ENCODE assay signal across 9 mouse cellular contexts in genomic region chr9:58213865-58214264, GRCm38 (mm10). TPM values are rescaled to one million over a fixed set of nuclear protein-coding genes. Genes with fewer than 3 reads are reported as not detected.
DNase-seq lines count a peak whose midpoint lies in the region; ATAC-seq and TF ChIP-seq lines count a peak whose summit lies in the region.
"Had no signal": no experiment of that assay in that cellular context is flagged by ENCODE, and none has a peak within 500 bp of the region (broad histone marks: within the 10 kb centered on the region; RNA-seq: fewer than 3 reads in every experiment).

No protein-coding gene starts in this region.

- H3K4me1 ChIP-seq in embryonic fibroblast, embryonic 13.5 days (ENCODE audit: control insufficient read depth, insufficient read depth, low read length) = peaks cover 10% of the 10 kb centered on the region
- H3K4me1 ChIP-seq in liver, embryonic 12.5 days = peaks cover 55% of the 10 kb centered on the region

- peak; percentile 47 for DNase-seq in adrenal gland, adult 2 months
- DNase-seq in adrenal gland, adult 8-10 months = no peak
- peak; percentile 35 for DNase-seq in lung, postnatal 10 days
- DNase-seq in lung, postnatal 36 days = no peak
- DNase-seq in layer of hippocampus, adult 9-11 months = no peak
- DNase-seq in urinary bladder, postnatal 36 days (ENCODE audit: low spot score in 2 of 2) = no peak

- peak overlapping the region; percentile 57 for H3K9ac ChIP-seq in liver, embryonic 12.5 days

- H3K27ac ChIP-seq in embryonic fibroblast, embryonic 13.5 days (ENCODE audit: insufficient read depth, low read length) = peak overlapping the region; percentile 90
- peak overlapping the region; percentile 87 for H3K27ac ChIP-seq in liver, embryonic 12.5 days
- H3K27ac ChIP-seq: macrophage had no signal

- no peaks in the 10 kb centered on the region for H3K9me3 ChIP-seq in liver, embryonic 12.5 days (replicated peaks)

- H3K36me3 ChIP-seq in liver, embryonic 12.5 days = peaks cover 5% of the 10 kb centered on the region

- WGBS in liver, embryonic 12.5 days (ENCODE audit: insufficient replicate concordance) = 6% methylated on average over 5 of the region's 5 CpGs

- TF ChIP-seq POLR2A in embryonic fibroblast, embryonic 13.5 days (IDR thresholded peaks at IDR 0.05; ENCODE audit: low read depth, low read length) = no peak

- peak overlapping the region; percentile 71 for H3K4me2 ChIP-seq in liver, embryonic 12.5 days

- no peak for TF ChIP-seq CTCF in embryonic fibroblast, embryonic 13.5 days (IDR thresholded peaks at IDR 0.05; ENCODE audit: borderline replicate concordance, insufficient read depth, low read length)

- H3K4me3 ChIP-seq in embryonic fibroblast, embryonic 13.5 days (ENCODE audit: insufficient read depth, low read length) = no peak overlapping the region
- peak overlapping the region; percentile 25 for H3K4me3 ChIP-seq in liver, embryonic 12.5 days

- ATAC-seq in liver, embryonic 12.5 days = peak; percentile 95

- H3K27me3 ChIP-seq in liver, embryonic 12.5 days (replicated peaks) = peaks cover 15% of the 10 kb centered on the region

RNA-seq across cellular contexts. Expression of gene Islr2, which starts 9.7 kb away (rescaled TPM):
- 1 to 10 TPM; 1.5 to 2.0 TPM for total RNA-seq in adrenal gland, adult 2 months (2021)
- 1.3 and 2.0 TPM in 2 replicates for polyA plus RNA-seq in adrenal gland, adult 2 months (2012; rRNA removed)
- 1 to 10 TPM; 1.2 to 1.9 (median 1.7) TPM for total RNA-seq in adrenal gland, adult 8-10 months (2022)
- polyA plus RNA-seq in embryonic fibroblast, embryonic 13.5 days (2011; ENCODE audit: insufficient read length, low read depth, missing spikeins) = 0.30 TPM in 1 of 2 replicates, not detected in the other
- 0.07 TPM in 1 of 2 replicates, not detected in the other for polyA plus RNA-seq in liver, embryonic 12.5 days (2016; fragmentation: Nextera tagmentation; extraction: Ambion mirVana)
- polyA plus RNA-seq: macrophage had no signal

RNA-seq across cellular contexts. Expression of gene Islr, which starts 9.8 kb away (rescaled TPM):
- total RNA-seq in adrenal gland, adult 2 months (2021) = 10 to 100 TPM; 23.5 to 30.9 TPM
- 93.8 and 107 TPM in 2 replicates for polyA plus RNA-seq in adrenal gland, adult 2 months (2012; rRNA removed)
- 10 to 100 TPM; 23.6 to 40.9 (median 28.1) TPM for total RNA-seq in adrenal gland, adult 8-10 months (2022)
- 17.8 and 36.3 TPM in 2 replicates for polyA plus RNA-seq in embryonic fibroblast, embryonic 13.5 days (2011; ENCODE audit: insufficient read length, low read depth, missing spikeins)
- polyA plus RNA-seq in liver, embryonic 12.5 days (2016; fragmentation: Nextera tagmentation; extraction: Ambion mirVana) = 4.9 and 5.9 TPM in 2 replicates
- polyA plus RNA-seq: macrophage had no signal

RNA-seq across cellular contexts. Expression of gene Pml, which starts 35.7 kb away (rescaled TPM):
- 10 to 100 TPM; 20.8 to 28.0 TPM for total RNA-seq in adrenal gland, adult 2 months (2021)
- polyA plus RNA-seq in adrenal gland, adult 2 months (2012; rRNA removed) = 27.7 and 33.4 TPM in 2 replicates
- total RNA-seq in adrenal gland, adult 8-10 months (2022) = 10 to 100 TPM; 23.4 to 45.6 (median 31.8) TPM
- polyA plus RNA-seq in embryonic fibroblast, embryonic 13.5 days (2011; ENCODE audit: insufficient read length, low read depth, missing spikeins) = 56.3 and 86.6 TPM in 2 replicates
- 24.4 and 26.5 TPM in 2 replicates for polyA plus RNA-seq in liver, embryonic 12.5 days (2016; fragmentation: Nextera tagmentation; extraction: Ambion mirVana)

RNA-seq across cellular contexts. Expression of gene Stoml1, which starts 39.1 kb away (rescaled TPM):
- 10 to 100 TPM; 13.8 to 17.2 TPM for total RNA-seq in adrenal gland, adult 2 months (2021)
- polyA plus RNA-seq in adrenal gland, adult 2 months (2012; rRNA removed) = 38.1 and 38.4 TPM in 2 replicates
- total RNA-seq in adrenal gland, adult 8-10 months (2022) = 10 to 100 TPM; 19.9 to 32.9 (median 28.3) TPM
- 25.9 and 27.0 TPM in 2 replicates for polyA plus RNA-seq in embryonic fibroblast, embryonic 13.5 days (2011; ENCODE audit: insufficient read length, low read depth, missing spikeins)
- polyA plus RNA-seq in liver, embryonic 12.5 days (2016; fragmentation: Nextera tagmentation; extraction: Ambion mirVana) = 6.5 and 6.6 TPM in 2 replicates

Comparison
In these comparisons a context has a peak if more than half of its experiments do, and no peak if none do; other contexts are left out.
1. DNase-seq: peak in adrenal gland, adult 2 months (single experiment) and lung, postnatal 10 days (single experiment); none in adrenal gland, adult 8-10 months (single experiment), lung, postnatal 36 days (single experiment), layer of hippocampus, adult 9-11 months (single experiment) and urinary bladder, postnatal 36 days (0 of 2).